Mouse (Mus musculus) skeletal muscle tissue, postnatal 0 days (tissue): ENCODE measurements around the gene Olfr470. TPM values are rescaled to one million over a fixed set of nuclear protein-coding genes. Genes with fewer than 3 reads are reported as not detected.

Experiments used
- polyA plus RNA-seq: library from polyadenylated mRNA; unstranded; fragments of >200 nt; fragmentation: Nextera tagmentation; extraction: Ambion mirVana; gene quantifications from 2 replicates; pipeline ENCODE4 v1.2.1, GENCODE M21; 2015

Gene Olfr470
- not detected in 2 replicates for polyA plus RNA-seq

GRCm38 (mm10) chr7:107847390-107847789 lies at the start of gene Olfr470:
Gene Olfr470, minus strand, starts transcription at chr7:107847490.

GRCm38 (mm10) chr7:107825441-107825840 lies 21.8 kb downstream of the Olfr470 start, which contains the start of gene Olfr469:
Gene Olfr469, minus strand, starts transcription at chr7:107825541.

GRCm38 (mm10) chr7:107811963-107812362 lies 35.3 kb downstream of the Olfr470 start, which contains the start of gene Olfr467:
Gene Olfr467, plus strand, starts transcription at chr7:107812263.

GRCm38 (mm10) chr7:107801108-107801507 lies 46.2 kb downstream of the Olfr470 start, which contains the start of gene Ovch2:
Gene Ovch2, minus strand, starts transcription at chr7:107801208.

Other genes starting within 250 kb of the Olfr470 start
- not detected in 2 replicates for gene 5330417H12Rik, start 222.3 kb downstream of the Olfr470 start, polyA plus RNA-seq
- gene Cyb5r2, start 89.5 kb downstream of the Olfr470 start, polyA plus RNA-seq: 0.54 and 0.94 TPM in 2 replicates
- not detected in 2 replicates for gene Ovch2, start 46.3 kb downstream of the Olfr470 start, polyA plus RNA-seq
- not detected in 2 replicates for gene Olfr467, start 35.2 kb downstream of the Olfr470 start, polyA plus RNA-seq
- gene Olfr469, start 21.9 kb downstream of the Olfr470 start, polyA plus RNA-seq: not detected in 2 replicates
- not detected in 2 replicates for gene Olfr472, start 50.4 kb upstream of the Olfr470 start, polyA plus RNA-seq
- not detected in 2 replicates for gene Olfr473, start 83.0 kb upstream of the Olfr470 start, polyA plus RNA-seq
- not detected in 2 replicates for gene Olfr474, start 107.2 kb upstream of the Olfr470 start, polyA plus RNA-seq
- not detected in 2 replicates for gene Olfr476, start 117.3 kb upstream of the Olfr470 start, polyA plus RNA-seq
- gene Olfr477, start 139.2 kb upstream of the Olfr470 start, polyA plus RNA-seq: not detected in 2 replicates
- gene Olfr478, start 186.5 kb upstream of the Olfr470 start, polyA plus RNA-seq: not detected in 2 replicates
- gene Olfr479, start 203.2 kb upstream of the Olfr470 start, polyA plus RNA-seq: not detected in 2 replicates
- not detected in 2 replicates for gene Olfr480, start 219.9 kb upstream of the Olfr470 start, polyA plus RNA-seq
- gene Olfr481, start 232.4 kb upstream of the Olfr470 start, polyA plus RNA-seq: not detected in 2 replicates